Mouse (Mus musculus) myocyte (in vitro differentiated cells): ENCODE results near the gene Nisch. TPM values are rescaled to one million over a fixed set of nuclear protein-coding genes. Genes with fewer than 3 reads are reported as not detected.

Experiments
- H3K27me3 ChIP-seq: one replicate; pipeline ENCODE4 v1.6.1; 2011; ENCODE audit not compliant: control insufficient read depth, insufficient read depth, insufficient read length
- H3K36me3 ChIP-seq: one replicate; pipeline ENCODE4 v1.6.1; 2011; ENCODE audit not compliant: control insufficient read depth, insufficient read depth
- H3K4me2 ChIP-seq: one replicate; pipeline ENCODE4 v1.6.1; 2011; ENCODE audit warnings: low read depth, control low read depth
- H3K4me3 ChIP-seq: one replicate; pipeline ENCODE4 v1.5.1; 2011; ENCODE audit warnings: mild to moderate bottlenecking, control low read depth, moderate library complexity
- H3K79me2 ChIP-seq: one replicate; pipeline ENCODE4 v1.6.1; 2011; ENCODE audit not compliant: control insufficient read depth, insufficient read depth
- H3ac ChIP-seq: one replicate; pipeline ENCODE4 v1.6.1; 2011; ENCODE audit not compliant: control insufficient read depth, insufficient read length
- CEBPB ChIP-seq: IDR thresholded peaks from 2 replicates; pipeline ENCODE4 v1.6.1; 2011; ENCODE audit warnings: mild to moderate bottlenecking, moderate library complexity; ENCODE audit not compliant: poor library complexity, insufficient read depth, severe bottlenecking
- E2F4 ChIP-seq: IDR thresholded peaks from one replicate; pipeline ENCODE4 v1.6.1; 2011; ENCODE audit warnings: mild to moderate bottlenecking, control low read depth, moderate library complexity; ENCODE audit not compliant: insufficient read depth
- MAX ChIP-seq: IDR thresholded peaks from one replicate; pipeline ENCODE4 v1.6.1; 2011; ENCODE audit warnings: low read depth, mild to moderate bottlenecking, control low read depth
- MYOD1 ChIP-seq, 3 experiments: IDR thresholded peaks; one replicate each; pipeline ENCODE4 v1.6.1; 2011; ENCODE audit warnings: control low read depth in 2 of 3, low read depth in 2 of 3, mild to moderate bottlenecking in 2 of 3, moderate library complexity in 1 of 3; ENCODE audit not compliant: insufficient read length in 2 of 3, control insufficient read depth in 1 of 3
- MYOG ChIP-seq, 3 experiments: IDR thresholded peaks; one replicate each; pipeline ENCODE4 v1.6.1; 2011; ENCODE audit warnings: control low read depth in 2 of 3, low read depth in 2 of 3, mild to moderate bottlenecking in 2 of 3; ENCODE audit not compliant: insufficient read length in 2 of 3, control insufficient read depth in 1 of 3, insufficient read depth in 1 of 3
- POLR2A ChIP-seq: IDR thresholded peaks from one replicate; pipeline ENCODE4 v1.6.1; 2011; ENCODE audit warnings: low read depth, mild to moderate bottlenecking, control low read depth, moderate library complexity; ENCODE audit not compliant: insufficient read length
- POLR2AphosphoS2 ChIP-seq: IDR thresholded peaks from one replicate; pipeline ENCODE4 v1.6.1; 2011; ENCODE audit warnings: low read depth, control low read depth; ENCODE audit not compliant: insufficient read length
- REST ChIP-seq: IDR thresholded peaks from one replicate; pipeline ENCODE4 v1.6.1; 2011; ENCODE audit warnings: mild to moderate bottlenecking, control low read depth, moderate library complexity; ENCODE audit not compliant: insufficient read depth, insufficient read length
- SRF ChIP-seq: IDR thresholded peaks from one replicate; pipeline ENCODE4 v1.6.1; 2011; ENCODE audit warnings: low read depth; ENCODE audit not compliant: control insufficient read depth, insufficient read length
- TCF12 ChIP-seq: IDR thresholded peaks from one replicate; pipeline ENCODE4 v1.6.1; 2011; ENCODE audit warnings: mild to moderate bottlenecking, control low read depth; ENCODE audit not compliant: poor library complexity, insufficient read depth, severe bottlenecking
- TCF3 ChIP-seq: IDR thresholded peaks from one replicate; pipeline ENCODE4 v1.6.1; 2011; ENCODE audit warnings: low read depth, control low read depth; ENCODE audit not compliant: insufficient read length
- USF1 ChIP-seq: IDR thresholded peaks from one replicate; pipeline ENCODE4 v1.6.1; 2011; ENCODE audit warnings: low read depth, mild to moderate bottlenecking, control low read depth, moderate library complexity
- polyA plus RNA-seq: library from polyadenylated mRNA; unstranded; fragments of >200 nt; fragmentation: generic; extraction: Trizol; gene quantifications from one replicate; pipeline ENCODE4 v1.2.1, GENCODE M21; 2012; ENCODE audit warnings: missing spikeins

Gene Nisch
- polyA plus RNA-seq, 1 experiment = 266 TPM

- no peak overlapping the region for H3K4me2 ChIP-seq
- peaks cover 59% of the 10 kb centered on the region for H3K36me3 ChIP-seq
- peaks cover 87% of the 10 kb centered on the region for H3K79me2 ChIP-seq
- H3K27me3 ChIP-seq = no peaks in the 10 kb centered on the region
- H3ac ChIP-seq = no peak overlapping the region
- TF ChIP-seq E2F4 (no peak), POLR2AphosphoS2 (no peak), USF1 (no peak), MYOG (IDR thresholded peaks at IDR 0.05; ENCODE audit: control insufficient read depth in 1 of 3, insufficient read depth in 1 of 3, insufficient read length in 2 of 3, low read depth in 2 of 3) (no peak), SRF (no peak), TCF12 (no peak), MAX (no peak), REST (no peak), POLR2A (no peak), TCF3 (no peak), MYOD1 (IDR thresholded peaks at IDR 0.05; ENCODE audit: control insufficient read depth in 1 of 3, insufficient read length in 2 of 3, low read depth in 2 of 3) (no peak), CEBPB (no peak)
- no peak overlapping the region for H3K4me3 ChIP-seq
Observed at GRCm38 (mm10) chr14:31200038-31200437, 16.7 kb downstream of the Nisch start.

- H3K4me3 ChIP-seq = no peak overlapping the region
- peaks cover 85% of the 10 kb centered on the region for H3K79me2 ChIP-seq
- TF ChIP-seq TCF12 (no peak), POLR2A (no peak), POLR2AphosphoS2 (no peak), MAX (no peak), MYOG (IDR thresholded peaks at IDR 0.05; ENCODE audit: control insufficient read depth in 1 of 3, insufficient read depth in 1 of 3, insufficient read length in 2 of 3, low read depth in 2 of 3) (no peak), TCF3 (no peak), REST (no peak), CEBPB (no peak), USF1 (no peak), E2F4 (no peak), MYOD1 (IDR thresholded peaks at IDR 0.05; ENCODE audit: control insufficient read depth in 1 of 3, insufficient read length in 2 of 3, low read depth in 2 of 3) (no peak)
- no peak overlapping the region for H3ac ChIP-seq
- peak overlapping the region; percentile 81 for H3K4me2 ChIP-seq
- H3K27me3 ChIP-seq = no peaks in the 10 kb centered on the region
- peaks cover 59% of the 10 kb centered on the region for H3K36me3 ChIP-seq
Observed at GRCm38 (mm10) chr14:31199599-31199998, 17.1 kb downstream of the Nisch start.

- Histone ChIP-seq H3K27me3 (no peaks in the 10 kb centered on the region), H3K79me2 (peaks cover 85% of the 10 kb centered on the region), H3ac (no peak overlapping the region), H3K4me3 (no peak overlapping the region), H3K36me3 (peaks cover 58% of the 10 kb centered on the region), H3K4me2 (peak overlapping the region; percentile 81)
- TF ChIP-seq E2F4 = no peak
- peak in 2 of 3 experiments; percentile 42 to 59 for TF ChIP-seq MYOD1 (IDR thresholded peaks at IDR 0.05; ENCODE audit: control insufficient read depth in 1 of 3, insufficient read length in 2 of 3, low read depth in 2 of 3)
- no peak for TF ChIP-seq SRF
- peak; percentile 66 for TF ChIP-seq USF1
- no peak for TF ChIP-seq CEBPB
- peak; percentile 63 for TF ChIP-seq POLR2A
- TF ChIP-seq MAX = peak; percentile 37
- peak in 2 of 3 experiments; percentile 5 to 62 for TF ChIP-seq MYOG (IDR thresholded peaks at IDR 0.05; ENCODE audit: control insufficient read depth in 1 of 3, insufficient read depth in 1 of 3, insufficient read length in 2 of 3, low read depth in 2 of 3)
- TF ChIP-seq TCF12 = no peak
- TF ChIP-seq POLR2AphosphoS2 = peak; percentile 92
Observed at GRCm38 (mm10) chr14:31197547-31198516, 18.9 kb downstream of the Nisch start.

GRCm38 (mm10) chr14:31195968-31196367, 20.8 kb downstream of the Nisch start:
- TF ChIP-seq USF1 = no peak
- TF ChIP-seq MAX = no peak
- no peak for TF ChIP-seq MYOD1 (IDR thresholded peaks at IDR 0.05; ENCODE audit: control insufficient read depth in 1 of 3, insufficient read length in 2 of 3, low read depth in 2 of 3)
- TF ChIP-seq POLR2A = no peak
- no peak for TF ChIP-seq MYOG (IDR thresholded peaks at IDR 0.05; ENCODE audit: control insufficient read depth in 1 of 3, insufficient read depth in 1 of 3, insufficient read length in 2 of 3, low read depth in 2 of 3)
- no peak for TF ChIP-seq TCF3
- no peak for TF ChIP-seq REST
- no peak for TF ChIP-seq POLR2AphosphoS2
- no peak for TF ChIP-seq CEBPB
- TF ChIP-seq SRF = no peak
- TF ChIP-seq E2F4 = no peak
- TF ChIP-seq TCF12 = no peak
- Histone ChIP-seq H3K27me3 (no peaks in the 10 kb centered on the region), H3K4me3 (no peak overlapping the region), H3K79me2 (peaks cover 73% of the 10 kb centered on the region), H3K36me3 (peaks cover 57% of the 10 kb centered on the region), H3ac (no peak overlapping the region), H3K4me2 (peak overlapping the region; percentile 69)

- Histone ChIP-seq H3K27me3 (no peaks in the 10 kb centered on the region), H3K4me2 (peak overlapping the region; percentile 69), H3K4me3 (no peak overlapping the region), H3K36me3 (peaks cover 57% of the 10 kb centered on the region), H3ac (no peak overlapping the region), H3K79me2 (peaks cover 69% of the 10 kb centered on the region)
- TF ChIP-seq CEBPB (0 out of 2 replicates have a peak, but pooled peaks have one; percentile 8), POLR2A (no peak), REST (no peak), USF1 (no peak), MAX (no peak), TCF3 (no peak), POLR2AphosphoS2 (peak; percentile 20), TCF12 (no peak)
Observed at GRCm38 (mm10) chr14:31195521-31195920, 21.2 kb downstream of the Nisch start.
